Mouse (Mus musculus) kidney, postnatal 14 days (tissue): ENCODE measurements around the gene Myo19.

ENCODE experiments used
- DNase-seq: peaks from one replicate; pipeline ENCODE4 v3.0.0; 2022; ENCODE audit warnings: mixed read lengths

Myo19 gene

GRCm38 (mm10) chr11:84948114-84948513 lies 68.2 kb downstream of the Myo19 start:
- DNase-seq = no peak

- DNase-seq = peak; percentile 71
Measured at GRCm38 (mm10) chr11:84948526-84948925, 68.6 kb downstream of the Myo19 start.

DNA sequence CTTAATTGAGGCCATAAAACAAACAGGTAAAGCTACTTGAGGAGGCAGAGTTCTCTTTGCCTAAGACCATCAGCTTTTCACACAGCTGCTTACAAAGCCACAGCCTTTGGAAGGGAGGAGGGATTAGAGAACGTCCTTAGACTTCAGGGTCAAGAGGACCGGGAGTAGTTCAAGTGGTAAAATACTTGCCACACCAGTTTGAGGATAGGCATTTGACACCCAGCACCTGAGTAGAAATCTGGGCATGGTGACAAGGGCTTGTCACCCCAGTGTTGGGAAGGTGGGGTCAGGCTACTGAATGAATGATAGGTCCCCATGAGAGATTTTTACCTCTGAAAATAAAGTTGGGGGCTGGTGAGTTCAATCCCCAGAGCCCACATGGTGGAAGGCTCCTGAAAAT lies 72.7 kb downstream of the Myo19 start:
- DNase-seq = no peak

GRCm38 (mm10) chr11:84956400-84956799 lies 76.5 kb downstream of the Myo19 start:
- no peak for DNase-seq

DNA sequence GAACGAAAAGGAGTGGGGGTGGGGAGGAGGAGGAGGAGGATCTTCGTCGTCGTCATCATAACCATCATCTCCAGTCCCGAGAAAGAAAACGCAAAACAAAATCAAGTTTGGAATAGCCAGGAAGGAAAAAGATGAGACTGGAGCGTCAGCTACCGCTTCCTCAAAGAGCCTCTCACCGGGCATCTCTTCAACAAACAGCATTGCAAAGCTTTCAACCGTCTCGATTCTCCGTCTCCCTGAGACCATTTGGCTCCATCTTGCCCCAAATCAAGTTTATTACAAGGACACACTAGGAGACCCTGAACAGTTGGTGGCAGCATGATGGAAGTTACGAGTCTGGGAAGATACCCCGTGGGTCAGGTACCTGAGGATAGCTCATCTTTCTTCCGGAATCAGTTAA lies 77.2 kb downstream of the Myo19 start:
- DNase-seq = no peak

DNA sequence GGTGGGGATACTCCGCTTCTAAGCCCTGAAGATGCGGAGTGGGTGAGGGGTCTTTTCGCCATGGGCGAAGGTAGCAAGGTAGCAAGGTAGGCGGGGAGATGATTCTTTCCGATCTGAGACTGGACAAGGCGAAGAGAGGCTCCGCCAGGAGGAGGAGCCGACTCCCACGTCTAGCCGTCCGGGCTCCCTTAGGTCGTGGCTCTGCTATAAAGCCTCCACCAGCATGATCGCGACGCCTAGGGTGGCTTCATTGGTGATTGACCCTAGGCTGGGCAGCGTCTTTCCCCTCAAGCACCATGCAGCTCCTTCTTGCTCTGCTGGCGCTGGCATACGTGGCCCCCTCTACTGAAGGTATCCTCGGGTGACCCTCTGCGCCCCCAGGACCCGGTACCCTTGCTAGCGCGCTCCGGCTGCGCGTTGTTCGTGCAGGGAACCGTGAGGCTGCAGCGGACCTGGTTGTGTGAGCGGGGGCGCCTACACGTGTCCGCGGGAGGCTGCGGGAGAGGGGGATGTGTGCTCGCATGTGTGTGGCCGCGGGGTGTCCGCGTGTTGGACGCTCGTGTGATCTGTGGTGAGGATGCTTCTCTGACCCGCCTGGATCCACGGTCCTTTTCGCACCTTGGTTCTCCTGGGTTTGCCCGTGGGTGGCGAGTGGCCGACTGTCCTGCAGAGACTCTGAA lies 77.8 kb downstream of the Myo19 start, which contains the start of gene Car4:
Car4 (plus strand) TSS at position 196 of the 680 bp plus-strand sequence.
- peak; percentile 35 for DNase-seq

GRCm38 (mm10) chr11:84958271-84958630 lies 78.3 kb downstream of the Myo19 start:
- DNase-seq = peak; percentile 51

DNA sequence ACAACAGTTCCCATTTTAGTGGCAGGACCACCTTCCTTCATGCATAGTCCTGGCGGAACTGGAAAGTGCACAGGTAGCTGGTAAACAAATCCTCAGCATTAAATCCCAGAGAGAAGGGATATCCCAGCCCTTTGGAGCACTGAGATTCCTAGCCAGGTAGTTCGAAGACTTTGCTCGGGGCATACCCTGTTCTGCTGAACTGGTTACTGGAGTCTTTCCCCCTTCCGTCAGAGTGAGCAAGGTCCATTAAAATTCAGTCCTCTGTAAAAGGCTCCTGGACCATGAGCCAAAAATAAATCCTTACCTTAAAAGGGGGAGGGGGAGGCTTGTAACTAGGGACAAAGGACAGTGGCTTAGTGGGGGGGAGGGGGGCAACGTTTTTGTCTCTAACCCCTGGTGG lies 79.2 kb downstream of the Myo19 start:
- DNase-seq = peak; percentile 46

DNA sequence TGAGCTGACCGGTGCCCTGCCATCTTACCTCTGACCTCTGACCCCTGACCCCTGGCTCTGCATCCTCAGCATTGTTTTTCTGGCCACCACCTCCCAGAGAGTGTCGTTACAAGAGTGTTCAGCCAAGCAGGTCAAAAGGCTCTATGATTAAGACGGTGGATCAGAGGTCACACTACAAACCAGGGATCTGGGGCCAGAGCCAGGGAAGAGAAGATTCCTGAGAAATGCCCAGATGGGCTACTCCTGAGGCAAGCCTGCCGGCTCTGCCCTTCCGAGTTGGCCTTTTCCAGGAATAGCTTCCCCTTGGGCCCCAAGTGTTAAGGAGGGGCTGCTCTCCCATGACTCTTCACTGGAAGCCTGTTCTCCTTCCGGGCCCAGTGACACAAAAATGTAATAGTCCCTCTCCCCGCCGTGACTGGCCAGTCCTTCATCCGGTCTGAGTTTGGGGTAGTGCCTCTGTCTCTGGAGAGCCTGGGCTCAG lies 79.8 kb downstream of the Myo19 start:
- peak; percentile 81 for DNase-seq

DNA sequence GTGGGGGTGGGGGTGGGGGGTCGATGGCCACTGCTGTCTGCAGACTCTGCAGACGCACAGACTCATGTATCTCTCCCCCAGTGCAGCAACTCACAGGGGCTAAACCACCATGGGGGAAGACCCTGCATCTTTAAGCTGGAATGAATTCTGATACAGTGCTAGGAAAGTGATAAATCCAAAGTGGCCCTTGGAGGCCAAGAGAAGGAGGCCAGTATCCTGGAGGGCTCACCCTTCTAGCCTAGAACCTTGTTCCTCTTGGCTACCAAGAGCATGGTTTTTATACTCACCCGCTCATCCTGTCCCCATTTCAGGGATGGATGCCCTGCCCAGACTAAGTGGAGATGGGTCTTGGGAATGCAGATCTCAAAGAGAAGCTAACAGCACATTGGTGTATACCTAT lies 80.3 kb downstream of the Myo19 start:
- no peak for DNase-seq

DNA sequence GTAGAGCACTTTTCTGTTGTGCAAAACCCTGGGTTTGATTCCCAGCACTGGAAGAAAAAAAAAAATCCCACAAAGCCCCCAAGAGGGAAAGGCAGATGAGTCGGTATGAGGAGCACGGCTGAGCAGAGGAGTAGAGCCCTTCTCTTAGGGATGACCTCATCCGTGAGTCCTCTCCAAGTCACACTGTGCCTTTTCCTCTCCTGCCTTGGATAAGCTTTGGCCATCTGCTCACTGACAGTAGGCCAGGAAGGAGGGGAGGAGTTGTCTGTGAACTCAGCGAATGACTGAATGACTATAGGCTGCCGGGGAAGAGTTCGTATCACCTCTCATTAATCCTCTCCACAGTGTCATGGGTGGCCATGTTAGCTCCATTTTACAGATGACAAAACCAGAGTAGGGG lies 80.8 kb downstream of the Myo19 start:
- DNase-seq = no peak
